Mouse (Mus musculus): ENCODE data around the gene Trnau1ap. TPM values are rescaled to one million over a fixed set of nuclear protein-coding genes. Genes with fewer than 3 reads are reported as not detected.
A peak's percentile ranks its signal among the peaks of the same experiment; 100 is the strongest.

Gene Trnau1ap
- total and polyA plus RNA-seq, 2 experiments from 2014 or later: 55.2 to 56.9 TPM

DNA sequence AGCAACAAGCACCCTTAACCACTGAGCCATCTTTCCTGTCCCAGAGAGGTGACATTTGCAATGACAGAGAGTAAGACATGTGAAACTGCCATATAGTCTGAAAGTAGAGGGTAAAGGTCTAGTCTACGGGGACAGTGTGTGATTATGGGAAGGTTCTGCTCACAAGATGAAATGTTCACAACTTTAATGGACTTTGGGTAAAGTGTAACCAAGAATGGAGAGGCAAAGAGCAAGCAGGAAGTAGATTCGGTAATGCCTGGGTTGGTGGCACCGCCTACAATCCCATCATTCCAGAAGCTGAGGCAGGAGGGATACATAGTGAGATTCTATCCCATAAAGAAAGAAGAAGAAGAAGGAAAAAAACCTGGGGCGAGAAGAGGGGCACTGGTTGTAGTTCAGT lies 16.9 kb upstream of the Trnau1ap start:
- H3K4me3 ChIP-seq (ENCODE audit: low read depth, low read length): no peak overlapping the region
- no peak for ATAC-seq (ENCODE audit: low FRiP score)
- WGBS: 87% methylated on average over 4 of the region's 4 CpGs
- H3K9ac ChIP-seq (replicated peaks; ENCODE audit: low read length, poor library complexity, severe bottlenecking): 0 out of 2 replicates have a peak overlapping the region, but pooled peaks have one; percentile 15
- peaks cover 7% of the 10 kb centered on the region; the same call in 1 of the 2 replicates for H3K4me1 ChIP-seq (ENCODE audit: insufficient read depth, low read length)
- no peaks in the 10 kb centered on the region for H3K27me3 ChIP-seq (ENCODE audit: insufficient read depth, low read length)
- TF ChIP-seq CTCF (IDR thresholded peaks at IDR 0.05): no peak
- H3K4me2 ChIP-seq (ENCODE audit: low read depth, low read length, poor library complexity, severe bottlenecking): no peak overlapping the region; the same call in 1 of the 2 replicates
- H3K36me3 ChIP-seq (ENCODE audit: insufficient read depth, low read length): no peaks in the 10 kb centered on the region
- no peak for DNase-seq (ENCODE audit: low spot score)
- H3K27ac ChIP-seq (ENCODE audit: low read depth, low read length): no peak overlapping the region
- no peaks in the 10 kb centered on the region for H3K9me3 ChIP-seq (ENCODE audit: low read length)

GRCm38 (mm10) chr4:132345843-132346212 lies 16.5 kb upstream of the Trnau1ap start:
- Histone ChIP-seq H3K9me3 (ENCODE audit: low read length) (no peaks in the 10 kb centered on the region), H3K4me2 (ENCODE audit: low read depth, low read length, poor library complexity, severe bottlenecking) (peak overlapping the region; percentile 96; the same call in 1 of the 2 replicates), H3K27me3 (ENCODE audit: insufficient read depth, low read length) (no peaks in the 10 kb centered on the region), H3K27ac (ENCODE audit: low read depth, low read length) (no peak overlapping the region), H3K4me3 (ENCODE audit: low read depth, low read length) (peak overlapping the region; percentile 83), H3K9ac (replicated peaks; ENCODE audit: low read length, poor library complexity, severe bottlenecking) (0 out of 2 replicates have a peak overlapping the region, but pooled peaks have one; percentile 15), H3K4me1 (ENCODE audit: insufficient read depth, low read length) (peaks cover 7% of the 10 kb centered on the region; the same call in 1 of the 2 replicates), H3K36me3 (ENCODE audit: insufficient read depth, low read length) (no peaks in the 10 kb centered on the region)
- TF ChIP-seq CTCF (IDR thresholded peaks at IDR 0.05): no peak
- ATAC-seq (ENCODE audit: low FRiP score): no peak
- no peak for DNase-seq (ENCODE audit: low spot score)
- 46% methylated on average over 5 of the region's 5 CpGs for WGBS

- peak; percentile 90 for DNase-seq (ENCODE audit: low spot score)
- under 1% methylated on average over 78 of the region's 83 CpGs for WGBS
- Histone ChIP-seq H3K4me2 (ENCODE audit: low read depth, low read length, poor library complexity, severe bottlenecking) (peak overlapping the region; percentile 96), H3K4me3 (ENCODE audit: low read depth, low read length) (peak overlapping the region; percentile 83), H3K27me3 (ENCODE audit: insufficient read depth, low read length) (no peaks in the 10 kb centered on the region), H3K9me3 (ENCODE audit: low read length) (no peaks in the 10 kb centered on the region), H3K9ac (replicated peaks; ENCODE audit: low read length, poor library complexity, severe bottlenecking) (peak overlapping the region; percentile 61), H3K27ac (ENCODE audit: low read depth, low read length) (no peak overlapping the region), H3K36me3 (ENCODE audit: insufficient read depth, low read length) (no peaks in the 10 kb centered on the region), H3K4me1 (ENCODE audit: insufficient read depth, low read length) (peaks cover 7% of the 10 kb centered on the region; the same call in 1 of the 2 replicates)
- TF ChIP-seq CTCF (IDR thresholded peaks at IDR 0.05): peak; percentile 97
- peak; percentile 87 for ATAC-seq (ENCODE audit: low FRiP score)
Measured at GRCm38 (mm10) chr4:132345135-132345842, 16.0 kb upstream of the Trnau1ap start.

GRCm38 (mm10) chr4:132344403-132345134 lies 15.2 kb upstream of the Trnau1ap start:
- TF ChIP-seq CTCF (IDR thresholded peaks at IDR 0.05): no peak
- Histone ChIP-seq H3K27me3 (ENCODE audit: insufficient read depth, low read length) (no peaks in the 10 kb centered on the region), H3K27ac (ENCODE audit: low read depth, low read length) (no peak overlapping the region)

DNA sequence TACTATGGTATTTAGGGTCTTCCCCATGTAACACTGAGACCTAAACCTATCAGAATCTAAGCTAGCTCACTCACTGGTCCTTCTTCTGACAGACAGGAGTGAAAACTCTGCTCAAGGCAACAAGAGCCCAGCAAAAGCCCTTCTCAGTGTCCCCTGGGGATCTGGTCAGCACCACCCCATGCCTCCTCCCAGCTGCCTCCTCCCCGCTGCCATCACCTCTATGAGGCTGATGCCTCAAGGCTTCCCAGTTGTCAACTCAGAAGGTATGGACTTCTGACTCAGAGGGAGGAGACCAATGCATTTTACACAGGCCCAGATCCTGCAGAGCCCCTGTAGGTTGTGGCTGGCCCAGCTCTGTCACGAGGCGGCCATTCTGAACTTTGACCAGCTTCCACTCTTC lies 12.1 kb upstream of the Trnau1ap start:
- DNase-seq (ENCODE audit: low spot score) (no peak), ATAC-seq (ENCODE audit: low FRiP score) (no peak)
- H3K4me2 ChIP-seq (ENCODE audit: low read depth, low read length, poor library complexity, severe bottlenecking): no peak overlapping the region
- no peak for TF ChIP-seq CTCF (IDR thresholded peaks at IDR 0.05)
- no peaks in the 10 kb centered on the region for H3K9me3 ChIP-seq (ENCODE audit: low read length)
- no peaks in the 10 kb centered on the region for H3K27me3 ChIP-seq (ENCODE audit: insufficient read depth, low read length)
- peaks cover 7% of the 10 kb centered on the region; the same call in 1 of the 2 replicates for H3K4me1 ChIP-seq (ENCODE audit: insufficient read depth, low read length)
- WGBS: 81% methylated on average over 3 of the region's 3 CpGs
- no peak overlapping the region for H3K4me3 ChIP-seq (ENCODE audit: low read depth, low read length)
- H3K9ac ChIP-seq (replicated peaks; ENCODE audit: low read length, poor library complexity, severe bottlenecking): no peak overlapping the region
- no peak overlapping the region for H3K27ac ChIP-seq (ENCODE audit: low read depth, low read length)
- H3K36me3 ChIP-seq (ENCODE audit: insufficient read depth, low read length): 0 out of 2 replicates have a peak, but pooled peaks cover 14% of the 10 kb centered on the region

More at GRCm38 (mm10) chr4:132344403-132345134, 15.2 kb upstream of the Trnau1ap start:
- H3K4me3 ChIP-seq (ENCODE audit: low read depth, low read length): peak overlapping the region; percentile 83
- 0 out of 2 replicates have a peak, but pooled peaks cover 2% of the 10 kb centered on the region for H3K36me3 ChIP-seq (ENCODE audit: insufficient read depth, low read length)
- 8% methylated on average over 13 of the region's 13 CpGs for WGBS
- peak overlapping the region; percentile 61; the same call in 1 of the 2 replicates for H3K9ac ChIP-seq (replicated peaks; ENCODE audit: low read length, poor library complexity, severe bottlenecking)
- peaks cover 7% of the 10 kb centered on the region; the same call in 1 of the 2 replicates for H3K4me1 ChIP-seq (ENCODE audit: insufficient read depth, low read length)
- H3K4me2 ChIP-seq (ENCODE audit: low read depth, low read length, poor library complexity, severe bottlenecking): peak overlapping the region; percentile 96
- DNase-seq (ENCODE audit: low spot score) (no peak), ATAC-seq (ENCODE audit: low FRiP score) (no peak)
- H3K9me3 ChIP-seq (ENCODE audit: low read length): no peaks in the 10 kb centered on the region
